Mouse (Mus musculus) CH12.LX (cell line): Measurements from ENCODE around the gene Ferd3l. TPM values are rescaled to one million over a fixed set of nuclear protein-coding genes. Genes with fewer than 3 reads are reported as not detected.

Experiments used
- DNase-seq: peaks from one replicate; pipeline ENCODE4 v3.0.0-alpha.2; 2013; ENCODE audit errors: extremely low read depth
- H3K27ac ChIP-seq: 2 replicates; pipeline ENCODE4 v1.5.1; 2012; ENCODE audit warnings: low read depth, mild to moderate bottlenecking, control low read depth, moderate library complexity; ENCODE audit not compliant: insufficient read depth
- H3K27me3 ChIP-seq: replicated peaks from 2 replicates; pipeline ENCODE3; 2012; ENCODE audit warnings: inconsistent platforms
- H3K36me3 ChIP-seq, 2 experiments: replicated peaks in 1 of 2; 2 replicates each; pipeline versions ENCODE3 to v1.6.1; 2012; ENCODE audit warnings: inconsistent platforms in 1 of 2, low read length in 1 of 2, mild to moderate bottlenecking in 1 of 2, mixed read lengths in 1 of 2, moderate library complexity in 1 of 2; ENCODE audit not compliant: control insufficient read depth in 1 of 2, insufficient read depth in 1 of 2
- H3K4me1 ChIP-seq, 2 experiments: 2 replicates each; pipeline ENCODE4 v1.6.1; 2012; ENCODE audit warnings: inconsistent platforms in 1 of 2, moderate library complexity in 1 of 2; ENCODE audit not compliant: insufficient read depth in 2 of 2, control insufficient read depth in 1 of 2
- H3K4me2 ChIP-seq: 2 replicates; pipeline ENCODE4 v1.6.1; 2012; ENCODE audit warnings: low read depth, mild to moderate bottlenecking, control low read depth; ENCODE audit not compliant: poor library complexity, insufficient read depth, severe bottlenecking
- H3K4me3 ChIP-seq, 3 experiments: fragments of 150-350 bp in 1 of 3; sonication (generic) in 1 of 3; replicated peaks in 1 of 3; 2 replicates each; pipeline versions ENCODE3 to v1.5.1; 2011 to 2012; ENCODE audit warnings: low read depth in 2 of 3, low read length in 2 of 3, mild to moderate bottlenecking in 2 of 3, moderate library complexity in 2 of 3, control low read depth in 1 of 3, improper control_type of control experiment in 1 of 3, inconsistent platforms in 1 of 3, mixed read lengths in 1 of 3; ENCODE audit not compliant: poor library complexity in 1 of 3
- H3K79me2 ChIP-seq: replicated peaks from 2 replicates; pipeline ENCODE4 v1.6.1; 2012; ENCODE audit warnings: mild to moderate bottlenecking, moderate library complexity; ENCODE audit not compliant: control insufficient read depth, poor library complexity, insufficient read depth, severe bottlenecking; ENCODE audit errors: extremely low read depth
- H3K9ac ChIP-seq: 2 replicates; pipeline ENCODE4 v1.6.1; 2012; ENCODE audit warnings: low read depth, mild to moderate bottlenecking, control low read depth, moderate library complexity; ENCODE audit not compliant: insufficient read depth
- H3K9me3 ChIP-seq: replicated peaks from 2 replicates; pipeline ENCODE3; 2012; ENCODE audit warnings: low read length, inconsistent platforms, mixed read lengths
- CHD1 ChIP-seq: IDR thresholded peaks from 2 replicates; pipeline ENCODE4 v1.6.1; 2012; ENCODE audit warnings: low read depth, low read length, improper control_type of control experiment, inconsistent platforms
- ETS1 ChIP-seq: conservative IDR thresholded peaks from 2 replicates; pipeline ENCODE4 v1.6.1; 2012; ENCODE audit warnings: low read depth, mild to moderate bottlenecking, inconsistent platforms, low read length, improper control_type of control experiment, moderate library complexity
- KAT2A ChIP-seq: IDR thresholded peaks from 2 replicates; pipeline ENCODE4 v1.6.1; 2012; ENCODE audit warnings: low read length, improper control_type of control experiment, inconsistent platforms; ENCODE audit not compliant: insufficient replicate concordance
- NELFE ChIP-seq: IDR thresholded peaks from 2 replicates; pipeline ENCODE4 v1.6.1; 2011; ENCODE audit warnings: low read depth, low read length, improper control_type of control experiment
- POLR2A ChIP-seq: IDR thresholded peaks from 2 replicates; pipeline ENCODE4 v1.6.1; 2011; ENCODE audit warnings: low read depth, mild to moderate bottlenecking, improper control_type of control experiment, low read length
- POLR2AphosphoS2 ChIP-seq: IDR thresholded peaks from 2 replicates; pipeline ENCODE4 v1.6.1; 2011; ENCODE audit warnings: low read depth, low read length, improper control_type of control experiment
- SMC3 ChIP-seq: IDR thresholded peaks from 2 replicates; pipeline ENCODE4 v1.6.1; 2011; ENCODE audit warnings: low read depth, low read length, improper control_type of control experiment
- TBP ChIP-seq: conservative IDR thresholded peaks from 2 replicates; pipeline ENCODE4 v1.6.1; 2011; ENCODE audit warnings: low read depth, low read length, improper control_type of control experiment
- TCF12 ChIP-seq: IDR thresholded peaks from 2 replicates; pipeline ENCODE4 v1.6.1; 2014; ENCODE audit warnings: low read depth, mild to moderate bottlenecking, inconsistent platforms, low read length, improper control_type of control experiment
- UBTF ChIP-seq: IDR thresholded peaks from 2 replicates; pipeline ENCODE4 v1.6.1; 2012; ENCODE audit warnings: low read depth, mild to moderate bottlenecking, inconsistent platforms, low read length, improper control_type of control experiment, moderate library complexity
- ZC3H11A ChIP-seq: IDR thresholded peaks from 2 replicates; pipeline ENCODE4 v1.6.1; 2012; ENCODE audit warnings: low read depth, mild to moderate bottlenecking, inconsistent platforms, low read length, improper control_type of control experiment
- ZKSCAN1 ChIP-seq: IDR thresholded peaks from 2 replicates; pipeline ENCODE4 v1.6.1; 2012; ENCODE audit warnings: low read depth, inconsistent platforms, low read length, improper control_type of control experiment, borderline replicate concordance
- ZMIZ1 ChIP-seq: IDR thresholded peaks from 2 replicates; pipeline ENCODE4 v1.6.1; 2012; ENCODE audit warnings: low read depth, mild to moderate bottlenecking, inconsistent platforms, low read length, improper control_type of control experiment
- dilution Hi-C: fragments of 300-500 bp; cut with MboI; formaldehyde crosslinking; loops from 2 replicates; pipeline ENCODE4 v1.14.3; 2020; ENCODE audit warnings: low sequenced_read_pairs; ENCODE audit not compliant: extremely low pct_unique_long_range_greater_than_20kb, extremely low pct_ligation_motif_present
- in situ Hi-C: fragments of 300-500 bp; cut with MboI; formaldehyde crosslinking; loops from 3 replicates; pipeline ENCODE4 v1.14.3; 2019; ENCODE audit warnings: low sequenced_read_pairs, low pct_ligation_motif_present, low pct_unique_long_range_greater_than_20kb, mixed read lengths
- polyA plus RNA-seq: library from polyadenylated mRNA; unstranded; fragments of >175 nt; gene quantifications from 2 replicates; pipeline ENCODE4 v1.2.1, GENCODE M21; 2012; ENCODE audit warnings: low read depth; ENCODE audit not compliant: insufficient read length
- total RNA-seq, 2 experiments: library from RNA; depleted of rRNA; stranded (reverse); fragments of 300-350 nt in 1 of 2; fragments of >200 nt in 1 of 2; gene quantifications; 2 replicates each; pipeline ENCODE4 v1.2.3; 2012 to 2014

Gene Ferd3l
- total and polyA plus RNA-seq, 3 experiments = not detected

DNA sequence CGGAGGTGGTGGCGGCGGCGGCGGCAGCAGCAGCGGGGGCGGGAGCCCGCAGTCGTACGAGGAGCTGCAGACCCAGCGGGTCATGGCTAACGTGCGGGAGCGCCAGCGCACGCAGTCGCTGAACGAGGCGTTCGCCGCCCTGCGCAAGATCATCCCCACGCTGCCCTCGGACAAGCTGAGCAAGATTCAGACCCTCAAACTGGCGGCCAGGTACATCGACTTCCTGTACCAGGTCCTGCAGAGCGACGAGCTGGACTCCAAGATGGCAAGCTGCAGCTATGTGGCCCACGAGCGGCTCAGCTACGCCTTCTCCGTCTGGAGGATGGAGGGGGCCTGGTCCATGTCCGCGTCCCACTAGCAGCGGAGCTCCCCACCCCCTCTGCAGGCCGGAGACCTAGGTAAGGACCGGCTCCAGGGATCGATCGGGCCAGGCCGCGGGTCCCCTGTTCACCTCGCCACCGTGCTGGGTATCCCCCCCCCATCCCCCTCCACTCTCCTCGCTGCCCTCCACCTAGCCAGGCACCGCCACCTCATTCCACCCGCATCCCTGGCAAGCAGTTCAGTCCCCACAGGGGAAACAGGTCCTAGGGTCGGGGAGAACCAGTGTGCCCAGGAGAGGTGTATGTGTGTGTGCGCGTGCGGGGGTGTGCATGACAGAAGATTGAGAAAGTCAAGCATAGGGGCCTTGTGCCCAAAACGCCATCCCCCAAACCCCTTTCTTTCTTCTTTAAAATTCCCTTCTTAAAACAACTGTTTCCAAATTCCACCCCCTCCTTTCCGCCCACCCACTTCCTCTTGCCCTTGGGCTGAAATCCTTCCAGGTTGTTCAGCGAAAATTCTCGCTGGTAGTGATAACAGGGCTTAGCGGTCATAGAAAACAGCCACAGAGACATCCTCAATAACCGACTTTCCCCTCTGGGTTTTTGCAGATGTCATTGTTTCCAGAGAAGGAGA, 30.3 kb downstream of the Ferd3l start:
- Histone ChIP-seq H3K36me3 (no peaks in the 10 kb centered on the region), H3K4me1 (no peaks in the 10 kb centered on the region), H3K4me3 (no peak overlapping the region)
- TF ChIP-seq ZC3H11A = no peak
- no peak for TF ChIP-seq CHD1
- no peak for TF ChIP-seq POLR2A
- no peak for TF ChIP-seq ZKSCAN1
- TF ChIP-seq SMC3 = no peak
- TF ChIP-seq NELFE = no peak
- no peak for TF ChIP-seq UBTF
- TF ChIP-seq TCF12 = no peak
- TF ChIP-seq ETS1 = no peak
- TF ChIP-seq ZMIZ1 = no peak
- TF ChIP-seq KAT2A = no peak
- TF ChIP-seq, all 38 proteins: peak for 0
- Histone ChIP-seq H3K27me3 (no peaks in the 10 kb centered on the region), H3K79me2 (no peaks in the 10 kb centered on the region), H3K9me3 (peaks cover 18% of the 10 kb centered on the region), H3K27ac (no peak overlapping the region), H3K9ac (no peak overlapping the region), H3K4me2 (no peak overlapping the region)
- in situ Hi-C loops = no loop called here
- dilution Hi-C loops = no loop called here
- no peak for DNase-seq

DNA sequence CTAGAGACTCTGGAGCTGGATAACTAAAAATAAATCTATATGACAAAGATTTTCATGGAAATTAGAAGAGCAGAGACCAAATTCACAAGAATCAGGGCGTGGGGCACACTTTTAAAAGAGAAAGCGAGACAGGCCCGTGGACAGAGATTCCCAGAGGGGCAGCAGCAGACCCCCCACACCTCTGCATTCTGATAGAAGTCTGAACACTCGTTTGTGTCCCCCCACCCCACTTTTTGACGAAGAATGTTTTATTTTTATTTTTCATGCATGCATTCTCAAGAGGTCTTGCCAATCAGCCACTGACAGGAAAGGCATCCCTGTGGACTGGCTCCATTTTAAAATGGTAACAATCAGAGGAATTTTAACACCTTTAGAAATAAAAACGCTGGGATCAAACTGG, 31.0 kb downstream of the Ferd3l start:
- H3K36me3 ChIP-seq = no peaks in the 10 kb centered on the region
- TF ChIP-seq ETS1 = no peak
- no peak for TF ChIP-seq ZKSCAN1
- TF ChIP-seq ZMIZ1 = no peak
- no peak for TF ChIP-seq POLR2AphosphoS2
- no peak for TF ChIP-seq TBP
- H3K9me3 ChIP-seq = peaks cover 18% of the 10 kb centered on the region
- DNase-seq = no peak
- dilution Hi-C loops = no loop called here
- H3K27ac ChIP-seq = no peak overlapping the region
- no peaks in the 10 kb centered on the region for H3K4me1 ChIP-seq
- H3K9ac ChIP-seq = no peak overlapping the region
- H3K4me2 ChIP-seq = no peak overlapping the region
- no peaks in the 10 kb centered on the region for H3K79me2 ChIP-seq
- in situ Hi-C loops = no loop called here
- no peak overlapping the region for H3K4me3 ChIP-seq
- no peaks in the 10 kb centered on the region for H3K27me3 ChIP-seq
